Mouse (Mus musculus): ENCODE measurements around the gene Cacna1e. TPM values are rescaled to one million over a fixed set of nuclear protein-coding genes. Genes with fewer than 3 reads are reported as not detected.
A peak's percentile ranks its signal among the peaks of the same experiment; 100 is the strongest.

Cacna1e gene
- polyA plus RNA-seq, 1 experiment from 2014 or later, result 0.20 TPM

DNA sequence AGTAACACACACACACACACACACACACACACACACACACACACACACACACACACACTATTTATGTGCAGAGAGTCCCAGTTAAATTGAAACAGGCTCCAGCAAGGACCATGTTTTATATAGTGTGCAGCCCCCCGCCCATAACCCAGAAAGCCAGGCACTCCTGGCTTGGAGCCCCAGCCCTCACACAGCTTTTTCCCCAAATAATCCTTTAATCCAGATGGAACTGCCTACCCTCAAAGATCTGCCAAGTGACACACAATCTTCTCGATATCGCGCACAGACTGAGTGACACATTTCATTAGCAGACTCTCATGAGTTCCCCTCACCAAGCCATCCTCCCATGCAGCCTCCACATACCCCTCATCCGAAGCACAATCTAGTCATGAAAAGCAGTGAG, 4.2 kb upstream of the Cacna1e start:
- no peak for DNase-seq
- H3K9me3 ChIP-seq (ENCODE audit: low read length), result no peaks in the 10 kb centered on the region
- H3K4me1 ChIP-seq (ENCODE audit: insufficient read depth), result peaks cover 6% of the 10 kb centered on the region; the same call in 1 of the 2 replicates
- no peak overlapping the region for H3K4me3 ChIP-seq (ENCODE audit: low read depth, low read length)
- H3K36me3 ChIP-seq (replicated peaks; ENCODE audit: insufficient read depth, low read length), result no peaks in the 10 kb centered on the region
- peaks cover 24% of the 10 kb centered on the region for H3K27me3 ChIP-seq (ENCODE audit: insufficient read depth, low read length)
- ATAC-seq, result no peak
- no peak overlapping the region for H3K4me2 ChIP-seq (ENCODE audit: low read depth, low read length)
- WGBS (ENCODE audit: insufficient replicate concordance), result 77% methylated on average over 5 of the region's 5 CpGs
- TF ChIP-seq CTCF (IDR thresholded peaks at IDR 0.05; ENCODE audit: low read depth) (no peak), EP300 (IDR thresholded peaks at IDR 0.05; ENCODE audit: low read depth) (no peak)
- no peak overlapping the region for H3K27ac ChIP-seq (ENCODE audit: low read depth)
- no peak overlapping the region for H3K9ac ChIP-seq (replicated peaks)

DNA sequence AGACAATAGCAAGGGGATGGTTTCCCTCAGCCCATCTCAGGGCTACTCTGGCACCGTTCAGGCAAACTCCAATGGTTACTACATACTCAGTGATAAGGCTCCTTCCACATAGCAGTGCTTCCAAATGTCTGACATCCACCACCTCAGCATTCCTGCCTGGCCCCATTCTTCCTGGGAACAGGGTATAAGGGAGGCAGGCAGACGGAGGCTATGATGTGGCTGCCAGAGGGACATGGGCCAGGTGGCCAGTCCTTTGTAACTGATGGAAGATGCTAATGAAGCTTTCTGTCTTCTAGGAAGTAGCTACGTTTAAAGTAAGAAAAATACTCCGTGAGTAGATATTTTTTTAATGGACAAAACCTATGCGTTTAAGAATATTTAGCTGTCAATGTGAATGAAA, 3.7 kb upstream of the Cacna1e start:
- H3K9me3 ChIP-seq (ENCODE audit: low read length), result no peaks in the 10 kb centered on the region
- DNase-seq (no peak), ATAC-seq (no peak)
- peaks cover 27% of the 10 kb centered on the region for H3K27me3 ChIP-seq (ENCODE audit: insufficient read depth, low read length)
- 65% methylated on average over 5 of the region's 5 CpGs for WGBS (ENCODE audit: insufficient replicate concordance)
- no peak overlapping the region for H3K9ac ChIP-seq (replicated peaks)
- H3K4me1 ChIP-seq (ENCODE audit: insufficient read depth), result peaks cover 6% of the 10 kb centered on the region; the same call in 1 of the 2 replicates
- H3K36me3 ChIP-seq (replicated peaks; ENCODE audit: insufficient read depth, low read length), result no peaks in the 10 kb centered on the region
- no peak overlapping the region for H3K4me2 ChIP-seq (ENCODE audit: low read depth, low read length)
- H3K27ac ChIP-seq (ENCODE audit: low read depth), result no peak overlapping the region
- no peak for TF ChIP-seq CTCF (IDR thresholded peaks at IDR 0.05; ENCODE audit: low read depth)
- no peak for TF ChIP-seq EP300 (IDR thresholded peaks at IDR 0.05; ENCODE audit: low read depth)
- no peak overlapping the region for H3K4me3 ChIP-seq (ENCODE audit: low read depth, low read length)

DNA sequence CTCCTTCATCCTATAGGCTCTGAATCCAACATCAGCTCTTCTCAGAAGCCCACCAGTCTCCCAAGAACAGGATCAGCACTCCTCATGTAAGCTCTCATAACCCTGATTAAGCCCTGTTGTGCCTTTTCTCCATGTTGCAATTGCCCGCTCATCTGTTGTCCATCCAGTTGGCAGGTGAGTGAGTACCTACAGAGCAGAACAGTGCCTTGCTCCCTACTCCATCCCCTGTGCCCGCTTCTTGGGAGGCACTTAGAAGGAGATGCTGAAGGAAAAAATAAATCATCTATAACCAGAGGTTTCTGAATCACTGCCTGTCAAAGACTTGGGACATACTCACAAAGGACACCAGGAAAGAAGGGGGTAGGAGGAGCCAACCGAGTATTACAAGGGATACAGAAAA, 3.2 kb upstream of the Cacna1e start:
- H3K9ac ChIP-seq (replicated peaks), result no peak overlapping the region
- ATAC-seq, result no peak
- H3K27ac ChIP-seq (ENCODE audit: low read depth), result no peak overlapping the region
- peaks cover 32% of the 10 kb centered on the region for H3K27me3 ChIP-seq (ENCODE audit: insufficient read depth, low read length)
- no peak for DNase-seq
- TF ChIP-seq EP300 (IDR thresholded peaks at IDR 0.05; ENCODE audit: low read depth) (no peak), CTCF (IDR thresholded peaks at IDR 0.05; ENCODE audit: low read depth) (no peak)
- H3K36me3 ChIP-seq (replicated peaks; ENCODE audit: insufficient read depth, low read length), result no peaks in the 10 kb centered on the region
- no peak overlapping the region for H3K4me2 ChIP-seq (ENCODE audit: low read depth, low read length)
- H3K4me3 ChIP-seq (ENCODE audit: low read depth, low read length), result no peak overlapping the region
- 71% methylated on average over 3 of the region's 3 CpGs for WGBS (ENCODE audit: insufficient replicate concordance)
- H3K4me1 ChIP-seq (ENCODE audit: insufficient read depth), result peaks cover 6% of the 10 kb centered on the region; the same call in 1 of the 2 replicates
- no peaks in the 10 kb centered on the region for H3K9me3 ChIP-seq (ENCODE audit: low read length)

DNA sequence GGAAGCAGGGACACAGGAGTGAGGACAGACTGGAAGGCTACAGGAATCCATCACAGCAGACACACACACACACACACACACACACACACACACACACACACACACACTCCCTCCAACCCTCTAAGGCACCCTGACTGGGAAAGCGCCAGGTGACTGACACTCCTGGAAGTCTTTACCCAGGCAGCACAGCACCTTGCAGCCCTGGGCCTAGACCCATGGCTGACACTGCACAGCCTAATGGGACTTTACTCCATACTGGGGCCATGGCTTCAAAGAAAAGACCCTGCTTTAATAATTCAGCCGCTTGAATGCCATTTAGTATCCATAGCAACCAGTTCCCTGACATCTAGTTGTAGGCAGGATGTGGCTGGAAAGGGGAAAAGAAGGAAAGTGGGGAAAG, 2.3 kb upstream of the Cacna1e start:
- Histone ChIP-seq H3K27ac (ENCODE audit: low read depth) (no peak overlapping the region), H3K9me3 (ENCODE audit: low read length) (no peaks in the 10 kb centered on the region), H3K4me3 (ENCODE audit: low read depth, low read length) (no peak overlapping the region), H3K9ac (replicated peaks) (no peak overlapping the region), H3K36me3 (replicated peaks; ENCODE audit: insufficient read depth, low read length) (no peaks in the 10 kb centered on the region), H3K4me2 (ENCODE audit: low read depth, low read length) (no peak overlapping the region), H3K27me3 (ENCODE audit: insufficient read depth, low read length) (peaks cover 37% of the 10 kb centered on the region), H3K4me1 (ENCODE audit: insufficient read depth) (peaks cover 6% of the 10 kb centered on the region; the same call in 1 of the 2 replicates)
- WGBS (ENCODE audit: insufficient replicate concordance), result 71% methylated on average over 2 of the region's 2 CpGs
- ATAC-seq (no peak), DNase-seq (no peak)
- TF ChIP-seq CTCF (IDR thresholded peaks at IDR 0.05; ENCODE audit: low read depth) (no peak), EP300 (IDR thresholded peaks at IDR 0.05; ENCODE audit: low read depth) (no peak)

DNA sequence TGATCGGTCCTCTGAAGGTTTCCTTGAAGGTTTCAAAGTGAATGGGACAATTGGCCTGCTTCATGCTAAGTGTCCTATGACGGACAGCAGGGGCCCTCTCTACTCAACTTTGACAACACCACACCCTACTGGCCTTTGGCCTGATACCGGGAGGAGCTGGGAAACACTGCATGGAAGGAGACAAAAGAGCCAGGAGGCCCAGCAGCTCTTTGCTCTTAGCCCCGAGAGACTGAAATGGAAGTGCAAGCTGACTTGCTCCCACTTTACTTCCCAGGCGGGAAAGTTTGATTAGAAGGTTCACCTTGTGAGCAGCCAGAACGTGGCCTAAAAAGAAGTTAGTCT, 877 bp upstream of the Cacna1e start:
- Histone ChIP-seq H3K4me2 (ENCODE audit: low read depth, low read length) (no peak overlapping the region), H3K27me3 (ENCODE audit: insufficient read depth, low read length) (peaks cover 37% of the 10 kb centered on the region), H3K9ac (replicated peaks) (no peak overlapping the region), H3K36me3 (replicated peaks; ENCODE audit: insufficient read depth, low read length) (no peaks in the 10 kb centered on the region), H3K27ac (ENCODE audit: low read depth) (no peak overlapping the region), H3K4me1 (ENCODE audit: insufficient read depth) (peaks cover 6% of the 10 kb centered on the region; the same call in 1 of the 2 replicates), H3K9me3 (ENCODE audit: low read length) (no peaks in the 10 kb centered on the region), H3K4me3 (ENCODE audit: low read depth, low read length) (no peak overlapping the region)
- DNase-seq (no peak), ATAC-seq (no peak)
- 0 out of 2 replicates have a peak, but pooled peaks have one; percentile 11 for TF ChIP-seq CTCF (IDR thresholded peaks at IDR 0.05; ENCODE audit: low read depth)
- no peak for TF ChIP-seq EP300 (IDR thresholded peaks at IDR 0.05; ENCODE audit: low read depth)
- 40% methylated on average over 6 of the region's 6 CpGs for WGBS (ENCODE audit: insufficient replicate concordance)

DNA sequence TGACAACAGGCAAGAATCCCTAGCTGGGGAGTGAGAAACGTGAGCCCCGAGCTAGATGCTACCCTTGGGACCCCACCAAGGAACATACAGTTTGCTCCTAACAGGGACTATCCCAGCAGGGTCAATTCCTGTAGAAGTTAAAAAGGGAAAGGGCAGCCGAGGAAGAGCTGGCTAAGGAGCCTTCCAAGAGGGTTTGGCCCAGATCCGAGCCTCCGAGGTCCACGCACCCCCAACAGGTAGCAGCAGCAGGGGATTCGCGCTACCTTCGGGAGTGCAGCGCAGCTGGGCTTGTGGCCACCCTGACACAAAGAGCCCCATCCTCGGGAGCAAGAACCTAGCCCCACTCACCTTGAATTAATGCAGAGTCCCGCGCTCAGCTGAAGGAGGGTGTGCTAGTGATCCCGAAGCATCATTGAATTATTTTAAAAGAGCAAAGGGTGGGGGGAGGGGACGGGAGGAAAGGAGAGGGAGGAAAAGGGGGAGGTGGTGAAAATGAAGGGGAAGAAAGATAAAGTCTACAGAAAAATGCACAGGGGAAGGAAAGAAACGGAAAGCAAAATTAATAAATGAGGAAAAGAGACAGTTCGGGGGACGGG, 607 bp downstream of the Cacna1e start:
- ATAC-seq (no peak), DNase-seq (no peak)
- 5% methylated on average over 18 of the region's 18 CpGs for WGBS (ENCODE audit: insufficient replicate concordance)
- TF ChIP-seq EP300 (IDR thresholded peaks at IDR 0.05; ENCODE audit: low read depth) (no peak), CTCF (IDR thresholded peaks at IDR 0.05; ENCODE audit: low read depth) (no peak)
- peaks cover 6% of the 10 kb centered on the region; the same call in 1 of the 2 replicates for H3K4me1 ChIP-seq (ENCODE audit: insufficient read depth)
- H3K9ac ChIP-seq (replicated peaks), result no peak overlapping the region
- H3K9me3 ChIP-seq (ENCODE audit: low read length), result no peaks in the 10 kb centered on the region
- H3K4me3 ChIP-seq (ENCODE audit: low read depth, low read length), result peak overlapping the region; percentile 34
- H3K27ac ChIP-seq (ENCODE audit: low read depth), result no peak overlapping the region
- H3K36me3 ChIP-seq (replicated peaks; ENCODE audit: insufficient read depth, low read length), result no peaks in the 10 kb centered on the region
- H3K4me2 ChIP-seq (ENCODE audit: low read depth, low read length), result peak overlapping the region; percentile 62
- H3K27me3 ChIP-seq (ENCODE audit: insufficient read depth, low read length), result peaks cover 37% of the 10 kb centered on the region
